Mouse (Mus musculus): ENCODE data around the gene Hdhd5.
A peak's percentile ranks its signal among the peaks of the same experiment; 100 is the strongest.

Gene Hdhd5

GRCm38 (mm10) chr6:120532594-120532993 lies 1.5 kb upstream of the Hdhd5 start:
- no peak for DNase-seq (ENCODE audit: low read depth)

GRCm38 (mm10) chr6:120529123-120529522 lies 2.0 kb downstream of the Hdhd5 start:
- no peak for DNase-seq (ENCODE audit: low read depth)

GRCm38 (mm10) chr6:120524796-120525195 lies 6.3 kb downstream of the Hdhd5 start:
- no peak for DNase-seq (ENCODE audit: low read depth)

- no peak for DNase-seq (ENCODE audit: low read depth)
Measured at GRCm38 (mm10) chr6:120519647-120520046, 11.5 kb downstream of the Hdhd5 start.

GRCm38 (mm10) chr6:120517311-120517710 lies 13.8 kb downstream of the Hdhd5 start:
- no peak for DNase-seq (ENCODE audit: low read depth)

- no peak for DNase-seq (ENCODE audit: low read depth)
Measured at GRCm38 (mm10) chr6:120516879-120517278, 14.2 kb downstream of the Hdhd5 start.

GRCm38 (mm10) chr6:120516422-120516821 lies 14.7 kb downstream of the Hdhd5 start:
- DNase-seq (ENCODE audit: low read depth) = no peak

GRCm38 (mm10) chr6:120511212-120511611 lies 19.9 kb downstream of the Hdhd5 start:
- no peak for DNase-seq (ENCODE audit: low read depth)

- no peak for DNase-seq (ENCODE audit: low read depth)
Measured at GRCm38 (mm10) chr6:120510425-120510824, 20.7 kb downstream of the Hdhd5 start.

- DNase-seq (ENCODE audit: low read depth) = no peak
Measured at GRCm38 (mm10) chr6:120509975-120510374, 21.1 kb downstream of the Hdhd5 start.

GRCm38 (mm10) chr6:120508645-120509044 lies 22.5 kb downstream of the Hdhd5 start:
- DNase-seq (ENCODE audit: low read depth) = no peak

GRCm38 (mm10) chr6:120505531-120505930 lies 25.6 kb downstream of the Hdhd5 start:
- DNase-seq (ENCODE audit: low read depth) = no peak

GRCm38 (mm10) chr6:120504051-120504450 lies 27.1 kb downstream of the Hdhd5 start:
- no peak for DNase-seq (ENCODE audit: low read depth)

- DNase-seq (ENCODE audit: low read depth) = no peak
Measured at GRCm38 (mm10) chr6:120496544-120496943, 34.6 kb downstream of the Hdhd5 start.

GRCm38 (mm10) chr6:120493374-120494181 lies 37.5 kb downstream of the Hdhd5 start, which contains the start of gene Tmem121b:
Tmem121b (minus strand) TSS chr6:120493807.
- DNase-seq (ENCODE audit: low read depth) = no peak

- DNase-seq (ENCODE audit: low read depth) = no peak
Measured at GRCm38 (mm10) chr6:120492499-120493373, 38.4 kb downstream of the Hdhd5 start.

GRCm38 (mm10) chr6:120491862-120492498 lies 39.1 kb downstream of the Hdhd5 start:
- no peak for DNase-seq (ENCODE audit: low read depth)

GRCm38 (mm10) chr6:120491064-120491463 lies 40.1 kb downstream of the Hdhd5 start:
- no peak for DNase-seq (ENCODE audit: low read depth)

- peak; percentile 57 for DNase-seq (ENCODE audit: low read depth)
Measured at GRCm38 (mm10) chr6:120489461-120489860, 41.7 kb downstream of the Hdhd5 start.

GRCm38 (mm10) chr6:120488647-120489046 lies 42.5 kb downstream of the Hdhd5 start:
- DNase-seq (ENCODE audit: low read depth) = peak; percentile 65

- DNase-seq (ENCODE audit: low read depth) = peak; percentile 70
Measured at GRCm38 (mm10) chr6:120486051-120486510, 45.0 kb downstream of the Hdhd5 start.

- no peak for DNase-seq (ENCODE audit: low read depth)
Measured at GRCm38 (mm10) chr6:120485038-120485437, 46.1 kb downstream of the Hdhd5 start.

Measured in 416B (cell line).